Mouse (Mus musculus): ENCODE results near the gene Ctsa.
"Not testable (repeated sequence)": the region's sequence is repeated elsewhere in the genome, so short reads cannot be mapped to it uniquely, and the experiment has no call there.

GRCm38 (mm10) chr2:164798554-164798953, 34.1 kb upstream of the Ctsa start:
- TF ChIP-seq CTCF (conservative IDR thresholded peaks at IDR 0.05; ENCODE audit: low read length), result peak; percentile 38
- TF ChIP-seq POU5F1, NANOG (IDR thresholded peaks at IDR 0.05; ENCODE audit: borderline replicate concordance, low read length): not testable (repeated sequence)

Measured in E14TG2a.4 (cell line).